Mouse (Mus musculus) stomach, postnatal 0 days (tissue): ENCODE measurements at regions not wholly inside any gene's neighbourhood (a gene's known extent, or its start where the extent isn't known, plus 50 kb on each side); places are given as distances from the start of the nearest gene placed in this dataset.

Experiments
- ATAC-seq: fragments of 200-750 bp; cut with Nextera tagmentation; 2 replicates; pipeline ENCODE4 v1.8.0; 2017; ENCODE audit not compliant: low FRiP score, low TSS enrichment
- DNase-seq: peaks from one replicate; pipeline ENCODE4 v3.0.0-alpha.2; 2016; ENCODE audit warnings: low spot score
- H3K27ac ChIP-seq: fragments of 300-500 bp; sonication (generic); replicated peaks from 2 replicates; pipeline ENCODE4 v1.5.1; 2014; ENCODE audit warnings: mild to moderate bottlenecking, control low read depth
- H3K27me3 ChIP-seq: fragments of 300-500 bp; sonication (generic); 2 replicates; pipeline ENCODE4 v1.6.1; 2014; ENCODE audit warnings: low read length; ENCODE audit not compliant: control insufficient read depth, insufficient read depth
- H3K36me3 ChIP-seq: fragments of 300-500 bp; sonication (generic); 2 replicates; pipeline ENCODE4 v1.6.1; 2014; ENCODE audit warnings: low read length, mixed read lengths; ENCODE audit not compliant: control insufficient read depth, insufficient read depth
- H3K4me1 ChIP-seq: fragments of 300-500 bp; sonication (generic); replicated peaks from 2 replicates; pipeline ENCODE4 v1.6.1; 2014; ENCODE audit warnings: antibody characterized with exemption; ENCODE audit not compliant: control insufficient read depth, insufficient read depth
- H3K4me2 ChIP-seq: fragments of 300-500 bp; sonication (generic); replicated peaks from 2 replicates; pipeline ENCODE4 v1.6.1; 2014; ENCODE audit warnings: low read depth, mild to moderate bottlenecking, control low read depth, moderate library complexity
- H3K4me3 ChIP-seq: fragments of 300-500 bp; sonication (generic); 2 replicates; pipeline ENCODE4 v1.5.1; 2014; ENCODE audit warnings: low read depth, low read length, control low read depth
- H3K9ac ChIP-seq: fragments of 300-500 bp; sonication (generic); 2 replicates; pipeline ENCODE4 v1.6.1; 2014; ENCODE audit warnings: mild to moderate bottlenecking, low read length, control low read depth, mixed read lengths
- H3K9me3 ChIP-seq: fragments of 300-500 bp; sonication (generic); 2 replicates; pipeline ENCODE4 v1.6.1; 2016; ENCODE audit warnings: low read length; ENCODE audit not compliant: control insufficient read depth
- CTCF ChIP-seq: IDR thresholded peaks from 2 replicates; pipeline ENCODE4 v1.5.1; 2016; ENCODE audit warnings: antibody characterized with exemption, low read depth, mild to moderate bottlenecking, moderate library complexity
- EP300 ChIP-seq: optimal IDR thresholded peaks from 2 replicates; pipeline ENCODE3; 2016; ENCODE audit warnings: antibody characterized with exemption
- WGBS: fragments of 180-500 bp; shearing (Covaris S2); extraction: QIAGEN DNeasy Blood & Tissue Kit; methylation state at CpG from one replicate; pipeline ENCODE4 v1.1.7; 2014; 5-methylcytosine and 5-hydroxymethylcytosine counted together

- DNase-seq (no peak), ATAC-seq (no peak)
Observed at GRCm38 (mm10) chr8:8292577-8293247, 368.3 kb downstream of the Efnb2 start.

GRCm38 (mm10) chr8:8285876-8286275 lies 375.2 kb downstream of the Efnb2 start:
- WGBS: 59% methylated on average over 4 of the region's 4 CpGs
- no peaks in the 10 kb centered on the region for H3K27me3 ChIP-seq
- no peaks in the 10 kb centered on the region for H3K9me3 ChIP-seq
- H3K36me3 ChIP-seq: no peaks in the 10 kb centered on the region
- DNase-seq (no peak), ATAC-seq (no peak)
- TF ChIP-seq CTCF (no peak), EP300 (no peak)
- no peak overlapping the region for H3K9ac ChIP-seq
- H3K27ac ChIP-seq: no peak overlapping the region
- H3K4me1 ChIP-seq: no peaks in the 10 kb centered on the region
- H3K4me2 ChIP-seq: no peak overlapping the region
- H3K4me3 ChIP-seq: no peak overlapping the region

More at GRCm38 (mm10) chr8:8292577-8293247, 368.3 kb downstream of the Efnb2 start:
- WGBS: 30% methylated on average over 6 of the region's 6 CpGs
- no peak overlapping the region for H3K27ac ChIP-seq
- TF ChIP-seq CTCF: no peak
- no peak for TF ChIP-seq EP300
- no peaks in the 10 kb centered on the region for H3K27me3 ChIP-seq
- no peak overlapping the region for H3K4me3 ChIP-seq
- H3K4me2 ChIP-seq: no peak overlapping the region
- H3K4me1 ChIP-seq: no peaks in the 10 kb centered on the region
- no peak overlapping the region for H3K9ac ChIP-seq
- H3K9me3 ChIP-seq: no peaks in the 10 kb centered on the region
- no peaks in the 10 kb centered on the region for H3K36me3 ChIP-seq

DNA sequence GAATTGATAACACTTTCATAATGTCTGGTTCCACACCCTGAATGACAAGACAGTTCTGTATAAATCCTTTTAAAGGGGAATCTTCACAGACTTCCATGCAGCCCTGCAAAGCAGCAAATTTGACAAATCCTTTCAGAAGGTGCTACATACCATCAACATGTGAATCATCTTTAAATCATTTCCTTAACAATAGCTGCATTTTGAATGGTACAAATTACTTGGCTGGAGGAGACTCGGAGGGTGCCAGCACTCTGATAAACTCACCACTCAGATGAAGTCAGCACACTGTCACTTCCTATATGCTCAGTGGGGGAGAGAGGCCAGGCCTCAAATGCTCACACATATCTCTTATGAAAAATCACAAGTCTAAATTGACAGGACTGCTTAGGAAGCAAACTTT lies 386.1 kb downstream of the Efnb2 start:
- Histone ChIP-seq H3K4me2 (no peak overlapping the region), H3K27me3 (no peaks in the 10 kb centered on the region), H3K4me1 (no peaks in the 10 kb centered on the region), H3K36me3 (no peaks in the 10 kb centered on the region), H3K9ac (no peak overlapping the region), H3K9me3 (no peaks in the 10 kb centered on the region), H3K4me3 (no peak overlapping the region), H3K27ac (no peak overlapping the region)
- TF ChIP-seq EP300 (no peak), CTCF (no peak)
- DNase-seq (no peak), ATAC-seq (no peak)
- 39% methylated on average over 1 of the region's 1 CpGs for WGBS

DNA sequence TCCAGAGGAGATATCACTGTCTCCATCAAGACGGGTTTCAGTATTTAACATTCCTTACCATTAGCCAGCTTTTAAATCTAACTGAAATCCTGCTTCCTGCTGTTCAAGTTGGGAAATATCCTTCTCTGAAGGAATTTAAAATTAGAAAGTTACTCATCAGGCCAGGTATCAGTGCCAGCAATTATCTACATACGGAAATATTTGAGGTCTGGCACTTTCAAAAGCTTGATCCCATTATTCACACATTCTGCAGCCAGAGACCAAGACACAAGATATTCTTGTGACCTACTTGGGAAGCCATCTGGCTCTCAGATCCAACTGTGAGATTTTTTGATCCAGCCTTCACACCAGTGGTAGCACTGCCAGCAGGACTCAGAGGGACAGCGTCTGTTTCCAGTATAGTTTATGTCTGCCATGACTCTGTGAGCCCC lies 386.8 kb downstream of the Efnb2 start:
- DNase-seq: no peak
- TF ChIP-seq CTCF (no peak), EP300 (no peak)
- Histone ChIP-seq H3K27ac (no peak overlapping the region), H3K4me2 (no peak overlapping the region), H3K4me3 (no peak overlapping the region), H3K4me1 (no peaks in the 10 kb centered on the region), H3K36me3 (no peaks in the 10 kb centered on the region), H3K9me3 (no peaks in the 10 kb centered on the region), H3K9ac (no peak overlapping the region), H3K27me3 (no peaks in the 10 kb centered on the region)
- ATAC-seq: no peak
- 51% methylated on average over 3 of the region's 3 CpGs for WGBS

- Histone ChIP-seq H3K27ac (no peak overlapping the region), H3K4me3 (no peak overlapping the region), H3K4me1 (no peaks in the 10 kb centered on the region), H3K9ac (no peak overlapping the region), H3K36me3 (no peaks in the 10 kb centered on the region), H3K4me2 (no peak overlapping the region), H3K9me3 (no peaks in the 10 kb centered on the region), H3K27me3 (no peaks in the 10 kb centered on the region)
- TF ChIP-seq CTCF (no peak), EP300 (no peak)
- no peak for DNase-seq
- 85% methylated on average over 7 of the region's 7 CpGs for WGBS
- no peak for ATAC-seq
Observed at GRCm38 (mm10) chr8:8258855-8259254, 402.2 kb downstream of the Efnb2 start.

GRCm38 (mm10) chr8:8258231-8258638 lies 402.8 kb downstream of the Efnb2 start:
- 37% methylated on average over 9 of the region's 9 CpGs for WGBS

More at GRCm38 (mm10) chr8:8258231-8258638, 402.8 kb downstream of the Efnb2 start:
- ATAC-seq (no peak), DNase-seq (no peak)
- H3K27ac ChIP-seq: no peak overlapping the region
- no peaks in the 10 kb centered on the region for H3K4me1 ChIP-seq
- TF ChIP-seq CTCF: no peak
- TF ChIP-seq EP300: no peak
- no peaks in the 10 kb centered on the region for H3K9me3 ChIP-seq
- H3K9ac ChIP-seq: no peak overlapping the region
- no peaks in the 10 kb centered on the region for H3K36me3 ChIP-seq
- H3K4me3 ChIP-seq: no peak overlapping the region
- no peak overlapping the region for H3K4me2 ChIP-seq
- H3K27me3 ChIP-seq: no peaks in the 10 kb centered on the region
